Mouse (Mus musculus): ENCODE results near the gene Smc6. TPM values are rescaled to one million over a fixed set of nuclear protein-coding genes. Genes with fewer than 3 reads are reported as not detected.

The Smc6 gene
- 72.0 and 77.1 TPM in 2 replicates for total RNA-seq (2014; fragmentation: Nextera tagmentation)
- 91.5 and 124 TPM in 2 replicates for total RNA-seq (2017)

DNA sequence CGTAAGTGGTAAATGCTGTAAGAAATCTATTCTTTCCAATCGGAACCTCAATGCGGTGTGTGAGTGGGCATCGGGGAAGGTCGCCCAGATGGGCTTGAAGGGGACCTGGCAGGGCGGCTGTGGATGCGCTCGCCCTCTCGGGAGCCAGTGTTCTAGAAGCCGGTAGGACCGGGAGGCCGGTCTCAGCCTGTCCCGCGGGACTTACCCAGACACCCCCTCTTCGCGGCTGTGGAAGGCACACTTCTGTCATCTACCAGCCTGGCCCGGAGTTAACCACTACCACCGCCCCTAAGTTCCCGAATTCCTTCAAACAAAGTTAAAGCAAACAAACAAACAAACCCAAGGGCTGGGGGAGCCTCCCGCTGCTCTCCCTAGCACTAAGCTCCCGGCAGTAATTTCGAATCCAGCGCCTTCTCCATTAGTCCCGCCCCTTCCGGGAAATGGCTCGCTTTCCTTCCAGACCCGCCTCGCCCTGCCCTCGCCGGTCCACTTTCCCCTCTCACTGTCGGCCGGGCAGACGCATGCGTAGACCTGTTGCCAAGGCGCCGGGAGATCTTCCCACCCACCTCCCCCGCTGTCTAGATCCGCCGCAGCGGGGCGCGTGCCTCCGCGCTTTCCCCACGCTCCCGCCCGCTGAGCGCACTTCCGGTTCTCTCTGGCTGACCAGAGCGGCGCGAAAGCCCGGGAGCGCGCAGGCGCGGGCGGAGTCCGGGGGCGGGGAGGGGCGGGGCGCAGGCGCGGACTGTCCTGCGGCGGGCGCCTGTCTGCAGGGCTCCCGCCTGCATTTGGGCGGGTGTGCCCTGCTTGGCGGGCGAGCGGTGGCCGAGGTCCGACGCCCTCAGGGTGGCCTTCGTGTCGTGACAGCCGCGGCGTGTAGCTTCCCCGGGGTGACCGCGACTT lies at the start of gene Smc6, which contains the start of gene Gen1:
TSS of gene Smc6 (plus strand) at position 505 of the 900 bp plus-strand sequence.
TSS of gene Gen1 (minus strand) at position 420 of the 900 bp plus-strand sequence.
- ATAC-seq (replicated peaks; ENCODE audit: poor library complexity, severe bottlenecking): peak; percentile 93

DNA sequence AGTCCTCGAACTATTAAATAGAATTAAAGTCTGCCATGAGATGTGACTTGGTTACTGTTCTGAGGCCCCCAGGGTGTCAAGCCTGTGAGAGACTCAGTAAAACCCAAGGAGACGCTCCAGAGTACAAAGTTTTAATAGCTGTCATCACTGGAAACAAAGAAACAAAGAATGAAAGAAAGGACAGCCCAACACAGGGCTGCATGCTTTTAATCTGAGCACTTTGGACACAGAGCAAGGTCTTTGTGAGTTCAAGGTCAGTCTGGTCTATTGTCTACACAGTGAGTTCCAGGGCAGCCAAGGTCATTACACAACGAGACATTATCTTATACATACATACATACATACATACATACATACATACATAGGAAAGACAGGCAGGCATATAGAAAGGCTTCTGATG lies 49.2 kb upstream of the Smc6 start:
- no peak for ATAC-seq (replicated peaks; ENCODE audit: poor library complexity, severe bottlenecking)

DNA sequence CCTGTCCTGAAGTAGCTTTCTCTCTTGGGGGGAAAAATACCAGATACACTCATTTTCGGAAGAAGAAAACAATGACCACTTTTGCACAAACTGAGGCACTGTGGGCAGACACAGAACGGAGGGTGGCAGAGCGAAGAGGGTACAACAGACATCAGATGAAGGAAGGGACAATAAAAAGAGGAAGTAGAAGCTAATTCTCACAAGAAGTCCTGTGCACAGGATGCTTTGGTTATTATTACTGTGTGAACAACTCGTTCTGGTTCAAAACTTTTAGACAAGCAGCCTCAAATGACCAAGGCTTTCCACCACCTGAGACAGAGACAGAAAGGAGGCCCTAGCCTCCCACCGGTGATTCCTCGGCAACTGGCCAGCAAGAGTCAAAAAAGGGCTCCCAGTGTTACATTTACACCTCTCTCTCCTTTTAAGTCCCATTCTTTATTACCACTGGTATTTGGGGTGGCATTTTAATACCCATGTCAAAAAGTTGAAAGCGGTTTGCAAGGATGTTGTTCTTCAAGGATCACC lies 47.9 kb upstream of the Smc6 start:
- ATAC-seq (replicated peaks; ENCODE audit: poor library complexity, severe bottlenecking): peak; percentile 71

DNA sequence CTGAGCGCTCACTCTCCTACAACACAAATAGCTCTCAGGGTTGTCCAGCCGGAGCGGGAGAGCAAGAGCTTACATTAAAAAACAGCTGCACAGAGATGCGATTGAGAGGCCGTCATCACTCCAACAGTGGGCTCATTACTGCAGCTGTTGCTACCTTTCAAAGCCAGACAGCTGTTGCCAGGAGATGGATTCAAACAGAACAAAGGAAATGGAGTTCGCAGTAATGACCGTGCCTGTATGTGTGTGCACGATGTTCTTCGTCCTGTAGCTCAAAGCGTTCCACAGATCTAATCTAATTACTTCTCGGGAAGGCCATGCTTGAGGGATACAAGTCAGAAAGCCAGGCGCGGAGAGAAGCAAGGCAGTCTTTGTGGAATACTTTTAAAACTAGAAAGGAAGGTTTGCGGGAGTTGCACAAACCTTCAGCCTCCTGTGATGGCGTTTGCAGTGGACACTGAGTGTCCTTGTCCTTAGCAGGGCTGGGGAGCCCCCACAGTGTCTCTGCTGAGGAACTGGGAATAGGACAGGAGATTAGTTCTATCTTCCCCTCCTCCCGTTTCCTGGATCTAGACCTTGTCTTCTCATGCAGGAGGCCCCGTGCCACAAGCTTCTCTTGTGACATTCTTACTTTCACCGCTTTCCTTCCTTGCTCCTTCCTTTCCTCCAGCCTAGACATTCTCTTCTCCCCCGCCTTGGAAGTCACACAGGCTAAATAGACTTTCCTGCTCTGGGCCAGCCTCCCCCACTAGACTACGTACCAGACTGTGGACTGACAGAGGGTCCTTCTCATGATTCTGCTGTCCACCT lies 44.0 kb upstream of the Smc6 start:
- ATAC-seq (replicated peaks; ENCODE audit: poor library complexity, severe bottlenecking): no peak

DNA sequence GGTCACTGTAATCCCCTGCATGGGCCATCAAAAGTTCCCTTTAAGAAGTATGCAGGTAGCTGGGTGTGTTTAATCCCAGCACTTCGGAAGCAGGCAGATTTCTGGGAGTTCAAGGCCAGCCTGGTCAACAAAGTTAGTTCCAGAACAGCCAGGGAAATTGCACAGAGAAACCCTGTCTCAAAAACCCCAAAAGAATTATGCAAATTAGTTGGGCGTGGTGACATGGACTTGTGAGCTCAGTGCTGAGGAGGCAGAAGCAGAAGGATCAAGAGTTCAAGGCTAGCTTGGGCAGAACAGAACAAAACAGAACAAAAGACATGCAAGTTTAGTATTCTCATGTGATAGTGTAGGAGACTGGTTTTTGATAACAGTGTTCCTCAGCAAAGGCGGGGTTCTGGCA lies 43.1 kb upstream of the Smc6 start:
- ATAC-seq (replicated peaks; ENCODE audit: poor library complexity, severe bottlenecking): no peak

DNA sequence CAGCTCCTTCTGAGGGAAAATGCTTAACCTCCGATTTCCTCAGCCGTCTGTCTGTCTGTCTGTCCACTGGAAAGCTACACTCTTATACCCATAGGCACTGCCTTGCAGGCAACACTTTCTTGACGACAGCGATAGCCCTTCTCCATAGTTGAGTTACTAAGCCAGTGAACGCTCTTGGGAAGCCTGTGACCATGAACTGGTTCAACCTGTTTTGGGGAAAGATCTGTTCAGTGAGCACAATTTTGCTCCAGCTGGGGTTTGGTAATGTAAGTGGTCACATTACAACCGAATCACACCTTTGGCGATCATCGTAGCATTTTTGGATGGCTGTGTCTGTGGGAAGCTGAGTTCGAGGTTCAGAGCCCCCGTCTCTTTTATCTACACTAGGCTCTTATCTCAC lies 42.6 kb upstream of the Smc6 start:
- ATAC-seq (replicated peaks; ENCODE audit: poor library complexity, severe bottlenecking): no peak

DNA sequence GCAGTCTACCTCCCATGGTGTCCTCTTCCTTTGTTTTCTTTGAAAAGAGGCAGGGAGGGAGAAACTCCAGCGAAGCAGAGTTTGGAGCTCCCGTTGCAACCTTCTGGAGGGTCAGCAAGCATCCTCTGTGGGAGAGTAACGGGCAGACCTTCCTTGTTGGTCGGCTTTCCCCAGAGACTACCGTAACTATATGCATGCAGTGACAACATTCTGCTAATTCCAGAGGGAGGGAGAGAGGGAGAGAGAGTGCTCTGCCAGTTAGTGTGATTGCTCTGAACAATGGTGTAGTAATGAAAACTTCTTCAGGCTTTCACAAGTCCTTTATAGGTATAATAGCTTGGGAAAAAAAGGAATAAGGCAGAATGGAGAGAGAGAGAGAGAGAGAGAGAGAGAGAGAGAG lies 41.0 kb upstream of the Smc6 start:
- no peak for ATAC-seq (replicated peaks; ENCODE audit: poor library complexity, severe bottlenecking)

DNA sequence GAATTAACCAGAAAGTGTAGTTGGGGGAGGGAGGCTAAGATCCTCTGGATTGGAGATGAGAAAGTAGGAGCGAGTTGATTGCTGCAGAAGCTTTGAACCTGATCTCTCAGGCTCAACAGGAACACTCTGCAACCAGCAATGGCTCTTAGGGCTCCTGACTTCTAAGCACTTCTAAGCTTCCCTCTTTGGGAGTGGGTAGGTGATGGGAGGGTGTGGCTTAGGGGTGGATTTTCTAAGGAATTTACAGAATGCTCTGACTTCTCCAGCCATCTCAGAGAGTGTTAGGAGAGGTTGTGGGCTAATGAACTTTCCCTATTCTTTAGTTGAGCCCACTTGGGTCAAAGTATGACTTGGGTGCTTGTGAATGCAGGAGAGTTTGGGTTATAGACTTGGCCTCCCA lies 39.6 kb upstream of the Smc6 start:
- ATAC-seq (replicated peaks; ENCODE audit: poor library complexity, severe bottlenecking): no peak

DNA sequence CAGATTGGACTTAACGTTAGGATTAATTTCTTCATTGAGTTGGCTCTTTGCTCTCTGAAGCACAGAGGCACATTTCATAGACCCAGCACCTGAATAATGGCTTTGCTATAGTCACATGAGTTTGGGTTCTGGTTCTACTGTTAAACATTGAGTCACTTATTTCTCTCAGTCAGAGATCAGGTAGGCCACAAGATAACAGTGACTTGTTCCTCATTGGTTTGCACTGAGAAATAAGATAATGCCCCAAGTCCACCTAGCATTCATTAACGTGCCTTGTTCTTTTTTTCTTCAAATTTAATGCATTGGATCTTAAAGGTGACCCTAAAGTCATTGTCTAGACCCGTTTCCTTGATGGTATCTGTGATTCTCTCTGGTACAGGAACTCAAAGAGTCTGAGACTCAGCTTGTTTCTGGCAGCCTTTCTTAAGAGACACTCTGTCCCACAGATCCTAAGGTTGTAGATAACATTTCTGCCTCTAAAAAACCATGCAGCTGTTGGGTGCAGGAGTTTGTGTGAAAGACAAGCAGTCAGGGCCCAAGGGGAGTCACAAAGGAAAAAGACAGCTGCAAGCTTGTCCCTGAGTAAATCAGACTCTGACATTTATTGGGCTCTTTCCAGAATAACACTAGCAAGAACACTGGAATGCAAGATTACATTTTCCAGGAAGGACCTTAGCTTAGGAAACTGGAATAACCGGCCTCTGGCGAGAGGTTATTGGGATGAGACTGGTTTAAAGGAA lies 39.0 kb upstream of the Smc6 start:
- no peak for ATAC-seq (replicated peaks; ENCODE audit: poor library complexity, severe bottlenecking)

DNA sequence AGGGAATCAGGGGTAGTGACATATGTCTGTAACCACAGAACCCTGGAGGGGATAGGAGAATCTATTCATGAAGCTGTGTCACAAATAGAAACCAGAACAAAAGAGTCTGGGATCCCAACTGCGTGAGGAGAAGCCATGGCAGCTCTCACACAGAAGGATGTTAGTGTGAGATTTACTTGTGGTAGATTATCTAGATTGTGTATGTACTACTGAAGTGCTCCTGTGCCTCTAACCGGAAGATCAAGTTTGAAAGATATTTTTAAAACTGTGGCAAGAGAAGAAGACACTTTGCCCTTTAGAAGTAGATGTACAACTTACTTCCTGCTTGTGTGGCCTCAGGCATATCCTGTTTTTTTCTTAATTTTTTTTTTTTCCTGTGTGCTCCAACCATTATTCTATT lies 35.4 kb upstream of the Smc6 start:
- no peak for ATAC-seq (replicated peaks; ENCODE audit: poor library complexity, severe bottlenecking)

DNA sequence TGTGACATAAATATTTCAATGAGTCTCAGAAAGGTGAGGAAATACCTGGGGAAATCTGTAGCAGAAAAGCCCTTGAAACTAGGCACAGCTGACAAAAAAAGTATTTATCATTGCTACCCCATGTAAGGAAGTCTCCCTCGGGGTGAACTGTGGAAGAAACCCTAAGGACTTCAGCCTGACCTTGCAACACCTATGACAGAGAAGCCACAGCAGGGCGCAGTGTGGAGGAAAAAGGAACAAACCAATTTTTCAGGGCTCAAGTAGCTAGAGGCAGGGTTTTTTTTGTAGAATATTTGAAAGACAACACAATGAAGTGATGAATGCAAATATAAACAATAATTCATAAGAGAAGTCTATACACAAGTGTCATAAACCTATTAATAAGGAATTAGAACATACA lies 29.7 kb upstream of the Smc6 start:
- peak; percentile 62 for ATAC-seq (replicated peaks; ENCODE audit: poor library complexity, severe bottlenecking)

DNA sequence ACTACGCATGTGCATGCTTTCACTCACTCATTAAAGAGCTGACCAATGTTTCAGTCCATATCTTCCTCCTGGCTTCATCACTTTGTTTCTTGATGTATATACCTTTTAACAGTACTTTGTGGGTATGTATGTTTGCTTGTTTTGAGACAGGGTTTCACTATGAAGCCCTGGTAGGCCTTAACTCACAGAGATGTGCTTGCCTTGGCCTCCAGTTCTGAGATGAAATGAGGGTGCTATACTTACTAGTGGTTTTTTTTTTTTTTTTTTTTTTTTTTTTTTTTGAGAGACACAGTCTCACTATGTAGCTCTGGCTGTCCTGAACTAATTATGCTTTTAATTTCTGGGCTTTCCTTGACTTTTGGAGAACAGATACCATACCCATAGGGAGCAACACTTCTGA lies 18.2 kb upstream of the Smc6 start:
- ATAC-seq (replicated peaks; ENCODE audit: poor library complexity, severe bottlenecking): no peak

DNA sequence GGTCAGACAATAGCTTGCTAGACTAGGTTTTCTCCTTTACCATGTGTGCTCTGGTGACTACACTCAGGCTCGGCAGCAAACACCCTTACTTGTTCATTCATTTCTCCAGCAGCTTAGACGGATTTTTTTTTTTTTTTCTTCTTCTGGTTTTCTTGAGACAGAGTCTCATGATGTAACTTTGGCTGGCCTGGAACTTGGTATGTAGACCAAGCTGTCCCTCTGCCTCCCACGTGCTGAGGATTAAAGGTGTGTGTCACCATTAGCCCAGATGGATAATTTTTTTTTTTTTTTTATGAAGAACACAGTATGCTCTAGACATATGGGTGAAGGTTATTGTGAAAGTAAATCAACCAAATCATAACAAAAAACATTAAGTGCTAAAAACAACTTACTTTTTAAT lies 15.4 kb upstream of the Smc6 start:
- no peak for ATAC-seq (replicated peaks; ENCODE audit: poor library complexity, severe bottlenecking)

DNA sequence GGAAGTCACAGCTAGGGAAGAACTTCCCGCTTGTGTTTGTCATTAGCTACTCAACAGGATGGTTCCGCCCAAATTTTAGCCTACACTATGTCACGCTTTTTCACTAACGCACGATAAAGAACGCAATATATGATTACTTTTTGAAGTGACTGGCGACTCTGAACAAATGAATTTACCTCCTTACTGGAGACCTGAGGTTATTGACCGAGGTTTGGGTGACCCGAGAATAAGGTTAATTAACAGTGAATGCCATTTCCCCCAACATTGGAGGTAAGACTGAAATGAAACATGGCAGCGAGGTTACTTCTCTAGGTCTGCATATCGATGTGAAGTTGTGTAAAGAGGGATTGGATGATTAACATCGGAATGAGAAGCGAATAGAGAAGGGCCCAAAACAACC lies 791 bp upstream of the Smc6 start:
- no peak for ATAC-seq (replicated peaks; ENCODE audit: poor library complexity, severe bottlenecking)

DNA sequence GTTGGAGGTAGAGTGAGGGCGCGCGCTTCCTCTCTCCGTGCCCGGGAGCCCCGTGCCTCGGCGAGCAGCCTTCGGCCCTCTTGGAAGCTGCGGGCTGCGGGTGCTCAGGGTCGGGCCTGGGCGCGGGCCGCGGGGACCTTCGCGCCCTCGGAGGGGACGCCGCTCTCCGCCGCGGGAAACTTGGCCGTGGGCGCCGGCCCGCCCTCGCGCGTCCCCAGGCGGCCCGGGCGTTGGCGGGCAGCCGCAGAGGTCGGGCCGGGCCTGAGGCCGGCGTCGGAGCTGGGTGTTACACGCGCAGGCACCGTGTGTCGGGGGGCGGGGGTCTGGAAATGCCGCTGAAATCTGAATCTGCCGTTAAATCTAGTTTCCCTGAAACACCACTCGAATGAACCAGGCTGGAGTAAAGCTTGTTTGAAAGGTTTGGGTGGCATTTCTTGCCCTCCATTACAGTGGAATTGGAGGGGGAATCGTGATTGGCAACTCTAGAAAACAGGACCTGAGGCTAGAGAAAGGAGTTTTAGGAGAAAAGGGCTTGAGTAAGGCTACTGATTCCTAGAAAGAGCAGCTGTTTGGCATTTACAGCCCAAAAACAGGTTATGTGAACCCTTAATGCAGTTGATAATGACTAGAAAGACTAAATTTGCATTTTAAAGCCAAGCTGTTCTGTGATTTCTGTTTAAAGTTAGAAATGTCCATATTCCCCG lies 748 bp downstream of the Smc6 start:
- peak; percentile 13; the same call in 1 of the 2 replicates for ATAC-seq (replicated peaks; ENCODE audit: poor library complexity, severe bottlenecking)

DNA sequence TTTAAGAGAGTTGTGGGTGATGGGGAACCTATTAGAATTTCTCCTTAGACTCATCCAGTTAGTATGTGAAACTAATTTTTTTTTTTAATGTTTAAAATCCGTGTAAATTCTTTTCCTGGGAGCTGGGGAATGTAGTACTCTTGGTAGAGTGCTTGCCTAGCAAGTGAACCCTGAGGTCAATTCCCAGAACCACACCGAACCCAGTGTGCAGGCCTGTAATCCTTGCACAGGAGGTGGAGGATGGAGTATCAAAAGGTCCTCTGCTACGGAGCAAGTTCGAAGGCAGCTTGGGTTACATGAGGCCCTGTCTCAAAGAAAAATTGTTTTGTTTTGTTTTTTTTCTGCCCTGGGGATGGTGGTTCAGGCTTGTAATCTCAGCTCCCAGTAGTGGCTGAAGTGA lies 1.3 kb downstream of the Smc6 start:
- ATAC-seq (replicated peaks; ENCODE audit: poor library complexity, severe bottlenecking): no peak

DNA sequence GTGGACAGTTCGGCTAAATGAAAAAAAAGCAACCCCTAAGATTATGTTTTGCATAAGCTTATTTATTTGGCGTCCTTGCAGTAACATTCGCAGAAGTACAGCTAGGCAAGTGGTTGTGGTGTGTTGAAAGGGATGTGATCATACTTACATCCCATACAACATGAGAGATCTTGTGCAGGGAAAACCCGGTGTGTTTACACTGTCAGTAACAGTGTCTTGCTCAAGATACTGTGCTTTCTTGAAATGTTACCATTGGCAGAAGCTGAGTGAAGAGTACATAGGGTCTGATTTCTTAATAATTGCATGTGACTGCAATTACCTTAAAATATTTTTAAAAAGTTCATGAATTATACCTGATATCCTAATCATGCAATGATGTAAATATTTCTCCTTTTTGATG lies 6.9 kb downstream of the Smc6 start:
- ATAC-seq (replicated peaks; ENCODE audit: poor library complexity, severe bottlenecking): no peak

DNA sequence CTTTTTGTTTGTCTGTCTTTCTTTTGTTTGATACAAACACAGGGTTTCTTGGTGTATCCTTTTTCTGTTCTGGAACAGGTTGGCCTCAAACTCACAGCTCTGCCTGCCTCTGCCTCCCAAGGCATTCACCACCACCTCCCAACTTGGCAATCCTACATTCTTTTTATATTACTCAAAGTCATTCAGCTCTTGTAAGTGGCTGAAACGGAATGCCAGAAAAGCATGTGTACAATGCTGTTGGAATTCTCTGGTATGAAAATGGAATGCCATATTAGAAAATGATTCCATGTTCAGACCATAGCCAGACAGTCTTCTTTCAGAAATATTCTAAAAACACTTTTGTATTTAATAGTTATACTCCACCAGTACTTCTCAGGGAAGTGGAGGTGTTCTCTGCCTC lies 7.5 kb downstream of the Smc6 start:
- ATAC-seq (replicated peaks; ENCODE audit: poor library complexity, severe bottlenecking): no peak

DNA sequence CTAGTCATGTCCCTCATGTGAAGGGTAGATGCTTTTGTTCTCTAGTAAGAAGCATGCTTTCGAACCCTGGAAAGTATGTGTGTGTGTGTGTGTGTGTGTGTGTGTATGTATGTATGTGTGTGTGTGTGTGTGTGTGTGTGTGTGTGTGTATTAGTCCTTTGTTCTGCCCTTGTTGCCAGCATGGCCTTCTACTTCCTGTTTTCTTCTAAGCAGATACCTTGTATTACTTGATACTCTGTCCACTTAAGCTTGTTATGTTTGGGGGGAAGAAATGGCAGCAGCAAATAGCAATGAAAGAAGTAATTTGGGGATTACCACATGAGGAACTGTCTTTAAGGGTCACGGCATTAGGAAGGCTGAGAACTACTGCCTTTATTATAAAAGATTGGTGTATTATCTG lies 10.9 kb downstream of the Smc6 start:
- peak; percentile 75 for ATAC-seq (replicated peaks; ENCODE audit: poor library complexity, severe bottlenecking)

DNA sequence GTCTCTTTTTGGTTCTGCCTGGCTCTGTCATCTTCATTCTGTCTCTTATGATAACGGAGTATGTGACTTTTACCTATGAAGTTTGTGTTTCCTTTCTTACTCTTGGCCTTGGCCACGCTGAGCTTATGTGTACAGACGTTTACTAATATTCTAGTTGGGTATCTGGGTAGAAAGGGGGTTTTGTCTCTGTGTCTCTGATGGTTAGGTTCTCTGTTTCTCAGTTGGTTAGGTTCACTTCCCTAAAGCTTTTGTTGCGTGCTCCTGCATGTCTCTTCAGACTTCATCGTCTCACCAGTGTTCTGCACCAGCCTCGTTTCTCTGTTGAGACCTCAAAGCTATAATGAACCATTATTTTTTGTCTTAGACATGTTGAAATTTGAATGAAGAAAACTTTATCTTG lies 11.5 kb downstream of the Smc6 start:
- ATAC-seq (replicated peaks; ENCODE audit: poor library complexity, severe bottlenecking): peak; percentile 42
